Mouse (Mus musculus) intestine, postnatal 0 days (tissue): Measurements from ENCODE around the gene BC005537. TPM values are rescaled to one million over a fixed set of nuclear protein-coding genes. Genes with fewer than 3 reads are reported as not detected.
"Not testable (repeated sequence)": the region's sequence is repeated elsewhere in the genome, so short reads cannot be mapped to it uniquely, and the experiment has no call there.

Source experiments
- ATAC-seq: fragments of 200-750 bp; cut with Nextera tagmentation; 2 replicates; pipeline ENCODE4 v1.8.0; 2017; ENCODE audit warnings: mild to moderate bottlenecking, moderate TSS enrichment, moderate library complexity
- H3K27ac ChIP-seq: fragments of 300-500 bp; sonication (generic); 2 replicates; pipeline ENCODE4 v1.5.1; 2014; ENCODE audit warnings: mild to moderate bottlenecking, low read depth, low read length, moderate library complexity
- H3K27me3 ChIP-seq: fragments of 300-500 bp; sonication (generic); replicated peaks from 2 replicates; pipeline ENCODE4 v1.6.1; 2014; ENCODE audit warnings: low read length, mixed read lengths; ENCODE audit not compliant: control insufficient read depth, insufficient read depth
- H3K36me3 ChIP-seq: fragments of 300-500 bp; sonication (generic); 2 replicates; pipeline ENCODE4 v1.6.1; 2014; ENCODE audit warnings: mild to moderate bottlenecking, moderate library complexity; ENCODE audit not compliant: control insufficient read depth, insufficient read depth
- H3K4me1 ChIP-seq: fragments of 300-500 bp; sonication (generic); replicated peaks from 2 replicates; pipeline ENCODE4 v1.6.1; 2014; ENCODE audit warnings: antibody characterized with exemption, low read length, mixed read lengths; ENCODE audit not compliant: control insufficient read depth, insufficient read depth
- H3K4me2 ChIP-seq: fragments of 300-500 bp; sonication (generic); replicated peaks from 2 replicates; pipeline ENCODE4 v1.6.1; 2014; ENCODE audit warnings: low read depth, mild to moderate bottlenecking, moderate library complexity
- H3K4me3 ChIP-seq: fragments of 300-500 bp; sonication (generic); 2 replicates; pipeline ENCODE4 v1.5.1; 2014; ENCODE audit warnings: low read depth, low read length
- H3K9ac ChIP-seq: fragments of 300-500 bp; sonication (generic); 2 replicates; pipeline ENCODE4 v1.6.1; 2014; ENCODE audit warnings: mild to moderate bottlenecking, low read depth, low read length
- H3K9me3 ChIP-seq: fragments of 300-500 bp; sonication (generic); 2 replicates; pipeline ENCODE4 v1.6.1; 2016; ENCODE audit warnings: mixed run types; ENCODE audit not compliant: control insufficient read depth
- CTCF ChIP-seq: sonication (generic); IDR thresholded peaks from 2 replicates; pipeline ENCODE4 v1.5.1; 2016; ENCODE audit warnings: low read depth, mild to moderate bottlenecking, control low read depth, antibody characterized with exemption, moderate library complexity
- WGBS: fragments of 180-500 bp; shearing (Covaris S2); extraction: QIAGEN DNeasy Blood & Tissue Kit; methylation state at CpG from one replicate; pipeline ENCODE4 v1.1.7; 2014; 5-methylcytosine and 5-hydroxymethylcytosine counted together
- polyA plus RNA-seq: library from polyadenylated mRNA; unstranded; fragments of >200 nt; fragmentation: Nextera tagmentation; extraction: Ambion mirVana; gene quantifications from 2 replicates; pipeline ENCODE4 v1.2.1, GENCODE M21; 2015

BC005537 gene
- polyA plus RNA-seq, 1 experiment from 2014 or later, result 15.4 TPM

GRCm38 (mm10) chr13:24761403-24762227 lies 39.8 kb upstream of the BC005537 start, which contains the start of gene Gmnn:
Gene Gmnn (minus strand): TSS chr13:24761923.
- Histone ChIP-seq H3K27me3 (no peaks in the 10 kb centered on the region), H3K9ac (peak within 1 kb of the TSS; percentile 61), H3K9me3 (no peaks in the 10 kb centered on the region), H3K4me1 (no peaks in the 10 kb centered on the region), H3K36me3 (peaks cover 8% of the 10 kb centered on the region; the same call in 1 of the 2 replicates), H3K4me3 (peak within 1 kb of the TSS; percentile 64), H3K27ac (peak within 1 kb of the TSS; percentile 76), H3K4me2 (peak within 1 kb of the TSS; percentile 79)
- TF ChIP-seq CTCF, result no peak
- ATAC-seq, result peak; percentile 97
- under 1% methylated on average over 79 of the region's 79 CpGs for WGBS

- no peak for TF ChIP-seq CTCF
- no peak overlapping the region for H3K27ac ChIP-seq
Measured at GRCm38 (mm10) chr13:24762254-24762653, 39.2 kb upstream of the BC005537 start.

GRCm38 (mm10) chr13:24767809-24768208 lies 33.6 kb upstream of the BC005537 start:
- not testable (repeated sequence) for H3K4me1 ChIP-seq, H3K27me3 ChIP-seq, H3K4me2 ChIP-seq, H3K9me3 ChIP-seq, H3K36me3 ChIP-seq, ATAC-seq, H3K4me3 ChIP-seq, H3K9ac ChIP-seq, H3K27ac ChIP-seq
- WGBS, result 71% methylated on average over 4 of the region's 4 CpGs

More at GRCm38 (mm10) chr13:24762254-24762653, 39.2 kb upstream of the BC005537 start:
- Histone ChIP-seq H3K4me1 (no peaks in the 10 kb centered on the region), H3K36me3 (peaks cover 8% of the 10 kb centered on the region; the same call in 1 of the 2 replicates), H3K4me3 (peak overlapping the region; percentile 64), H3K9ac (no peak overlapping the region), H3K4me2 (peak overlapping the region; percentile 79), H3K27me3 (no peaks in the 10 kb centered on the region), H3K9me3 (no peaks in the 10 kb centered on the region)
- 20% methylated on average over 4 of the region's 4 CpGs for WGBS
- ATAC-seq, result no peak

GRCm38 (mm10) chr13:24771482-24771881 lies 30.0 kb upstream of the BC005537 start:
- H3K9me3 ChIP-seq, H3K4me2 ChIP-seq, H3K4me3 ChIP-seq, H3K9ac ChIP-seq, H3K27ac ChIP-seq, H3K36me3 ChIP-seq, H3K27me3 ChIP-seq, H3K4me1 ChIP-seq, ATAC-seq: not testable (repeated sequence)
- WGBS, result 92% methylated on average over 10 of the region's 10 CpGs

GRCm38 (mm10) chr13:24776146-24776844 lies 25.2 kb upstream of the BC005537 start:
- WGBS, result 51% methylated on average over 7 of the region's 7 CpGs
- peak; percentile 93 for TF ChIP-seq CTCF
- Histone ChIP-seq H3K4me3 (no peak overlapping the region), H3K36me3 (no peaks in the 10 kb centered on the region), H3K27ac (no peak overlapping the region), H3K4me2 (no peak overlapping the region), H3K9me3 (no peaks in the 10 kb centered on the region), H3K4me1 (no peaks in the 10 kb centered on the region), H3K9ac (no peak overlapping the region), H3K27me3 (no peaks in the 10 kb centered on the region)
- no peak; the same call in 1 of the 2 replicates for ATAC-seq

GRCm38 (mm10) chr13:24778026-24778425 lies 23.4 kb upstream of the BC005537 start:
- no peaks in the 10 kb centered on the region for H3K27me3 ChIP-seq
- no peak overlapping the region for H3K4me3 ChIP-seq
- no peaks in the 10 kb centered on the region for H3K4me1 ChIP-seq
- H3K4me2 ChIP-seq, result no peak overlapping the region
- no peak for ATAC-seq
- TF ChIP-seq CTCF, result no peak
- H3K36me3 ChIP-seq, result no peaks in the 10 kb centered on the region
- H3K9ac ChIP-seq, result no peak overlapping the region
- no peak overlapping the region for H3K27ac ChIP-seq
- no peaks in the 10 kb centered on the region for H3K9me3 ChIP-seq
- WGBS, result 79% methylated on average over 2 of the region's 2 CpGs
